Mouse (Mus musculus): Measurements from ENCODE around the gene Myl6.

Myl6 gene

GRCm38 (mm10) chr10:128493695-128494666 lies at the start of gene Myl6:
TSS of gene Myl6 (minus strand) at chr10:128494145.
- DNase-seq (ENCODE audit: low spot score in 2 of 2): peak; percentile 97 to 98

- DNase-seq (ENCODE audit: low spot score in 2 of 2): no peak
Observed at GRCm38 (mm10) chr10:128543100-128543499, 49.2 kb upstream of the Myl6 start.

- no peak for DNase-seq (ENCODE audit: low spot score in 2 of 2)
Observed at GRCm38 (mm10) chr10:128538340-128538870, 44.5 kb upstream of the Myl6 start.

GRCm38 (mm10) chr10:128536266-128536940 lies 42.5 kb upstream of the Myl6 start:
- peak; percentile 90 to 93 for DNase-seq (ENCODE audit: low spot score in 2 of 2)

GRCm38 (mm10) chr10:128535624-128536265 lies 41.8 kb upstream of the Myl6 start:
- no peak for DNase-seq (ENCODE audit: low spot score in 2 of 2)

GRCm38 (mm10) chr10:128535206-128535605 lies 41.3 kb upstream of the Myl6 start:
- no peak for DNase-seq (ENCODE audit: low spot score in 2 of 2)

- no peak for DNase-seq (ENCODE audit: low spot score in 2 of 2)
Observed at GRCm38 (mm10) chr10:128526366-128527356, 32.7 kb upstream of the Myl6 start.

GRCm38 (mm10) chr10:128525671-128526308 lies 31.8 kb upstream of the Myl6 start, which contains the start of gene Esyt1:
TSS of gene Esyt1 (minus strand) at chr10:128525871.
- peak; percentile 80 to 89 for DNase-seq (ENCODE audit: low spot score in 2 of 2)

GRCm38 (mm10) chr10:128524732-128525662 lies 31.1 kb upstream of the Myl6 start:
- DNase-seq (ENCODE audit: low spot score in 2 of 2): peak; percentile 56 to 66

- no peak for DNase-seq (ENCODE audit: low spot score in 2 of 2)
Observed at GRCm38 (mm10) chr10:128524111-128524731, 30.3 kb upstream of the Myl6 start.

- no peak for DNase-seq (ENCODE audit: low spot score in 2 of 2)
Observed at GRCm38 (mm10) chr10:128522351-128522750, 28.4 kb upstream of the Myl6 start.

GRCm38 (mm10) chr10:128520591-128520990 lies 26.6 kb upstream of the Myl6 start:
- no peak for DNase-seq (ENCODE audit: low spot score in 2 of 2)

- DNase-seq (ENCODE audit: low spot score in 2 of 2): peak in 1 of 2 experiments; percentile 47
Observed at GRCm38 (mm10) chr10:128518833-128519232, 24.9 kb upstream of the Myl6 start.

GRCm38 (mm10) chr10:128516677-128517076 lies 22.7 kb upstream of the Myl6 start:
- no peak for DNase-seq (ENCODE audit: low spot score in 2 of 2)

- no peak for DNase-seq (ENCODE audit: low spot score in 2 of 2)
Observed at GRCm38 (mm10) chr10:128516029-128516428, 22.1 kb upstream of the Myl6 start.

GRCm38 (mm10) chr10:128515044-128515443 lies 21.1 kb upstream of the Myl6 start:
- no peak for DNase-seq (ENCODE audit: low spot score in 2 of 2)

GRCm38 (mm10) chr10:128511761-128512160 lies 17.8 kb upstream of the Myl6 start:
- no peak for DNase-seq (ENCODE audit: low spot score in 2 of 2)

- no peak for DNase-seq (ENCODE audit: low spot score in 2 of 2)
Observed at GRCm38 (mm10) chr10:128511189-128511588, 17.2 kb upstream of the Myl6 start.

- DNase-seq (ENCODE audit: low spot score in 2 of 2): no peak
Observed at GRCm38 (mm10) chr10:128510301-128510700, 16.4 kb upstream of the Myl6 start.

Data from thymus, postnatal 10 days (tissue).